Mouse (Mus musculus) ES-E14 (cell line): ENCODE measurements around the gene Samd3. TPM values are rescaled to one million over a fixed set of nuclear protein-coding genes. Genes with fewer than 3 reads are reported as not detected.

Source experiments
- DNase-seq: peaks from one replicate; pipeline ENCODE4 v3.0.0-alpha.2; 2013; ENCODE audit warnings: low read depth, low spot score
- H3K27ac ChIP-seq: 2 replicates; pipeline ENCODE4 v1.5.1; 2012; ENCODE audit warnings: low read depth, mild to moderate bottlenecking, low read length, moderate library complexity, mixed read lengths; ENCODE audit not compliant: poor library complexity, insufficient read depth, severe bottlenecking
- H3K36me3 ChIP-seq: 2 replicates; pipeline ENCODE4 v1.6.1; 2012; ENCODE audit warnings: mild to moderate bottlenecking, low read length, moderate library complexity, mixed read lengths; ENCODE audit not compliant: control insufficient read depth, poor library complexity, insufficient read depth, severe bottlenecking
- H3K4me1 ChIP-seq, 2 experiments: fragments of 150-350 bp in 1 of 2; sonication (generic) in 1 of 2; 2 replicates each; pipeline ENCODE4 v1.6.1; 2012; ENCODE audit warnings: low read length in 2 of 2, mild to moderate bottlenecking in 1 of 2, mixed read lengths in 1 of 2; ENCODE audit not compliant: control insufficient read depth in 2 of 2, insufficient read depth in 2 of 2, poor library complexity in 1 of 2
- H3K4me3 ChIP-seq, 2 experiments: fragments of 150-350 bp in 1 of 2; sonication (generic) in 1 of 2; 2 replicates each; pipeline ENCODE4 v1.5.1; 2012; ENCODE audit warnings: low read length in 2 of 2, low read depth in 1 of 2, mild to moderate bottlenecking in 1 of 2, mixed read lengths in 1 of 2; ENCODE audit not compliant: insufficient read depth in 1 of 2, poor library complexity in 1 of 2, severe bottlenecking in 1 of 2
- H3K9ac ChIP-seq: 2 replicates; pipeline ENCODE4 v1.6.1; 2012; ENCODE audit warnings: low read depth, mild to moderate bottlenecking, low read length, mixed read lengths; ENCODE audit not compliant: poor library complexity, insufficient read depth, severe bottlenecking
- H3K9me3 ChIP-seq: fragments of 150-350 bp; sonication (generic); 2 replicates; pipeline ENCODE4 v1.6.1; 2012; ENCODE audit warnings: low read depth, mild to moderate bottlenecking, low read length; ENCODE audit not compliant: control insufficient read depth, insufficient read depth
- CHD2 ChIP-seq: IDR thresholded peaks from 2 replicates; pipeline ENCODE4 v1.6.1; 2014; ENCODE audit warnings: mild to moderate bottlenecking, low read depth, low read length, inconsistent platforms
- HCFC1 ChIP-seq: IDR thresholded peaks from 2 replicates; pipeline ENCODE4 v1.6.1; 2012; ENCODE audit warnings: low read length, inconsistent platforms, borderline replicate concordance; ENCODE audit not compliant: insufficient read depth
- MAFK ChIP-seq: IDR thresholded peaks from 2 replicates; pipeline ENCODE4 v1.6.1; 2014; ENCODE audit warnings: mild to moderate bottlenecking, low read depth, low read length, inconsistent platforms; ENCODE audit not compliant: insufficient read depth
- ZC3H11A ChIP-seq: IDR thresholded peaks from 2 replicates; pipeline ENCODE4 v1.6.1; 2012; ENCODE audit warnings: low read depth, mild to moderate bottlenecking, inconsistent platforms, low read length, borderline replicate concordance
- ZNF384 ChIP-seq: IDR thresholded peaks from 2 replicates; pipeline ENCODE4 v1.6.1; 2012; ENCODE audit warnings: low read depth, low read length, inconsistent platforms
- in situ Hi-C, 2 experiments: fragments of 600-800 bp; cut with MboI; formaldehyde crosslinking; loops; one replicate each; pipeline ENCODE4 v1.15.1; 2025; ENCODE audit warnings: low sequenced_read_pairs in 2 of 2, inconsistent platforms in 1 of 2; ENCODE audit not compliant: unreplicated experiment in 2 of 2
- total RNA-seq: library from RNA; depleted of rRNA; stranded (reverse); fragments of 300-350 nt; gene quantifications from 2 replicates; pipeline ENCODE4 v1.2.3, GENCODE M21; 2012

Gene Samd3
- total RNA-seq, 1 experiment, result not detected

- in situ Hi-C loops, result no loop called here
- Histone ChIP-seq H3K27ac (no peak overlapping the region), H3K36me3 (no peaks in the 10 kb centered on the region), H3K9ac (no peak overlapping the region), H3K4me1 (no peaks in the 10 kb centered on the region), H3K4me3 (no peak overlapping the region), H3K9me3 (no peaks in the 10 kb centered on the region)
- no peak for DNase-seq
- no peak for TF ChIP-seq MAFK
- TF ChIP-seq CHD2, result no peak
- no peak for TF ChIP-seq HCFC1
- no peak for TF ChIP-seq ZC3H11A
- no peak for TF ChIP-seq ZNF384
Measured at GRCm38 (mm10) chr10:26259908-26260307, 30.4 kb downstream of the Samd3 start.

- H3K4me1 ChIP-seq, result no peaks in the 10 kb centered on the region
- no peaks in the 10 kb centered on the region for H3K9me3 ChIP-seq
- no peak for TF ChIP-seq HCFC1
- TF ChIP-seq ZNF384, result no peak
- no peak for TF ChIP-seq MAFK
- TF ChIP-seq ZC3H11A, result no peak
- no peak for TF ChIP-seq CHD2
- H3K4me3 ChIP-seq, result no peak overlapping the region
- in situ Hi-C loops, result no loop called here
- H3K27ac ChIP-seq, result no peak overlapping the region
- no peak for DNase-seq
- no peaks in the 10 kb centered on the region for H3K36me3 ChIP-seq
- H3K9ac ChIP-seq, result no peak overlapping the region
Measured at GRCm38 (mm10) chr10:26263744-26264459, 34.4 kb downstream of the Samd3 start.

- H3K9ac ChIP-seq, result no peak overlapping the region
- H3K9me3 ChIP-seq, result no peaks in the 10 kb centered on the region
- H3K4me3 ChIP-seq, result no peak overlapping the region
- no peak for DNase-seq
- peaks cover 0 to 4% of the 10 kb centered on the region in 2 experiments; a peak in 1 of 4 replicates for H3K4me1 ChIP-seq
- in situ Hi-C loops, result no loop called here
- TF ChIP-seq ZNF384, result no peak
- TF ChIP-seq ZC3H11A, result no peak
- TF ChIP-seq HCFC1, result no peak
- no peak for TF ChIP-seq CHD2
- no peak for TF ChIP-seq MAFK
- H3K36me3 ChIP-seq, result no peaks in the 10 kb centered on the region
- no peak overlapping the region for H3K27ac ChIP-seq
Measured at GRCm38 (mm10) chr10:26275414-26275813, 45.9 kb downstream of the Samd3 start.

DNA sequence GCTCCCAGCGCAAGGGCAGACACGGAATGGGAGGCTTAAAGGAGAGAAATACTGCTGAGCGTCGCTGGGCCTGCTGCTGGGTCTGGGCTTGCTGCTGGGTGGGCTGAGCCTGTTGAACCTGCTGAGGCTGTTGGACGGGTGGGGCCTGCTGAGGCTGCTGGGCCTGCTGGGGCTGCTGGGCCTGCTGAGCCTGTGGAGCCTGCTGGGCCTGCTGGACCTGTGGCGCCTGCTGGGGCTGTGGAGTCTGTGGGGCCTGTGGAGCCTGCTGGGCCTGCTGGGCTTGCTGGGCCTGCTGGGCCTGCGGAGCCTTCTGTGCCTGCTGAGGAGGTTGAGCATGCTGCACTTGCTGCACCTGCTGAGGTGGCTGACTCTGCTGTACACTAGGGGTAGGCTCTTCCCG, 50.5 kb downstream of the Samd3 start:
- in situ Hi-C loops, result no loop called here
- Histone ChIP-seq H3K9me3 (no peaks in the 10 kb centered on the region), H3K4me3 (no peak overlapping the region), H3K36me3 (no peaks in the 10 kb centered on the region), H3K4me1 (peaks cover 0 to 4% of the 10 kb centered on the region in 2 experiments; a peak in 1 of 4 replicates), H3K9ac (no peak overlapping the region), H3K27ac (no peak overlapping the region)
- DNase-seq, result no peak
- TF ChIP-seq CHD2, result no peak
- TF ChIP-seq ZNF384, result no peak
- TF ChIP-seq MAFK, result no peak
- no peak for TF ChIP-seq HCFC1
- TF ChIP-seq ZC3H11A, result no peak

- DNase-seq, result no peak
- TF ChIP-seq ZC3H11A (no peak), HCFC1 (no peak)
- no peaks in the 10 kb centered on the region for H3K9me3 ChIP-seq
- H3K36me3 ChIP-seq, result no peaks in the 10 kb centered on the region
- H3K9ac ChIP-seq, result no peak overlapping the region
- no peaks in the 10 kb centered on the region for H3K4me1 ChIP-seq
- no peak overlapping the region for H3K27ac ChIP-seq
- in situ Hi-C loops, result no loop called here
- H3K4me3 ChIP-seq, result no peak overlapping the region
Measured at GRCm38 (mm10) chr10:26287136-26287535, 57.6 kb downstream of the Samd3 start.
